In genomic region chr17:29090776-29091175, GRCm38 (mm10) we compare ENCODE assay signal across 8 mouse cellular contexts. TPM values are rescaled to one million over a fixed set of nuclear protein-coding genes. Genes with fewer than 3 reads are reported as not detected.
DNase-seq lines count a peak whose midpoint lies in the region; ATAC-seq lines count a peak whose summit lies in the region.

TSS of gene Cdkn1a (plus strand) at chr17:29090976.

- H3K27me3 ChIP-seq in liver, embryonic 11.5 days (replicated peaks; ENCODE audit: control insufficient read depth, insufficient read depth, low read length) = peaks cover 28% of the 10 kb centered on the region
- H3K27me3 ChIP-seq in liver, embryonic 12.5 days (replicated peaks) = peaks cover 44% of the 10 kb centered on the region
- no peaks in the 10 kb centered on the region for H3K27me3 ChIP-seq in hindbrain, embryonic 16.5 days (replicated peaks; ENCODE audit: control insufficient read depth, insufficient read depth, low read length)
- peaks cover 22% of the 10 kb centered on the region for H3K27me3 ChIP-seq in midbrain, embryonic 15.5 days (replicated peaks)

- no peak within 1 kb of the TSS for H3K27ac ChIP-seq in liver, embryonic 11.5 days (ENCODE audit: low read depth, low read length)
- H3K27ac ChIP-seq in liver, embryonic 12.5 days = no peak within 1 kb of the TSS
- no peak within 1 kb of the TSS for H3K27ac ChIP-seq in hindbrain, embryonic 16.5 days (ENCODE audit: low read depth, low read length)
- H3K27ac ChIP-seq in midbrain, embryonic 15.5 days = no peak within 1 kb of the TSS

- H3K36me3 ChIP-seq in liver, embryonic 11.5 days (ENCODE audit: control insufficient read depth, insufficient read depth, low read length) = no peaks in the 10 kb centered on the region
- H3K36me3 ChIP-seq in liver, embryonic 12.5 days = no peaks in the 10 kb centered on the region
- H3K36me3 ChIP-seq in hindbrain, embryonic 16.5 days (ENCODE audit: control insufficient read depth, insufficient read depth, low read length) = no peaks in the 10 kb centered on the region
- H3K36me3 ChIP-seq in midbrain, embryonic 15.5 days (replicated peaks) = no peaks in the 10 kb centered on the region

- H3K4me2 ChIP-seq in liver, embryonic 11.5 days = no peak within 1 kb of the TSS
- H3K4me2 ChIP-seq in liver, embryonic 12.5 days = no peak within 1 kb of the TSS
- H3K4me2 ChIP-seq in hindbrain, embryonic 16.5 days (ENCODE audit: low read length) = no peak within 1 kb of the TSS
- H3K4me2 ChIP-seq in midbrain, embryonic 15.5 days = no peak within 1 kb of the TSS

- DNase-seq in liver, embryonic 11.5 days (ENCODE audit: low spot score) = no peak
- DNase-seq in adrenal gland, adult 8-10 months = no peak
- DNase-seq in gastrocnemius, adult 8-10 months (ENCODE audit: low spot score in 2 of 2) = peak in 1 of 2 experiments; percentile 2
- no peak for DNase-seq in urinary bladder, adult 18-20 months (ENCODE audit: low spot score in 2 of 2)
- no peak for DNase-seq in ovary, postnatal 14 days (ENCODE audit: low spot score)

- 83% methylated on average over 3 of the region's 3 CpGs for WGBS in liver, embryonic 11.5 days
- WGBS in liver, embryonic 12.5 days (ENCODE audit: insufficient replicate concordance) = 65% methylated on average over 3 of the region's 3 CpGs
- 88% methylated on average over 3 of the region's 3 CpGs for WGBS in hindbrain, embryonic 16.5 days
- WGBS in midbrain, embryonic 15.5 days = 84% methylated on average over 3 of the region's 3 CpGs

- H3K4me1 ChIP-seq in liver, embryonic 11.5 days (replicated peaks; ENCODE audit: control insufficient read depth, insufficient read depth, low read length) = peaks cover 11% of the 10 kb centered on the region
- peaks cover 31% of the 10 kb centered on the region for H3K4me1 ChIP-seq in liver, embryonic 12.5 days
- peaks cover 2% of the 10 kb centered on the region; the same call in 1 of the 2 replicates for H3K4me1 ChIP-seq in hindbrain, embryonic 16.5 days (ENCODE audit: control insufficient read depth, insufficient read depth, low read depth, low read length)
- peaks cover 22% of the 10 kb centered on the region for H3K4me1 ChIP-seq in midbrain, embryonic 15.5 days

- no peak within 1 kb of the TSS for H3K9ac ChIP-seq in liver, embryonic 11.5 days (ENCODE audit: low read depth, low read length)
- no peak within 1 kb of the TSS for H3K9ac ChIP-seq in liver, embryonic 12.5 days
- H3K9ac ChIP-seq in hindbrain, embryonic 16.5 days (ENCODE audit: low read depth, low read length) = no peak within 1 kb of the TSS
- no peak within 1 kb of the TSS; the same call in 1 of the 2 replicates for H3K9ac ChIP-seq in midbrain, embryonic 15.5 days

- no peak for ATAC-seq in liver, embryonic 11.5 days (replicated peaks; ENCODE audit: low FRiP score)
- ATAC-seq in liver, embryonic 12.5 days = no peak
- no peak for ATAC-seq in hindbrain, embryonic 16.5 days
- no peak for ATAC-seq in midbrain, embryonic 15.5 days (replicated peaks)

- H3K9me3 ChIP-seq in liver, embryonic 11.5 days (ENCODE audit: control insufficient read depth, low read length) = no peaks in the 10 kb centered on the region
- H3K9me3 ChIP-seq in liver, embryonic 12.5 days (replicated peaks) = no peaks in the 10 kb centered on the region
- no peaks in the 10 kb centered on the region for H3K9me3 ChIP-seq in hindbrain, embryonic 16.5 days (ENCODE audit: control insufficient read depth, low read length)
- H3K9me3 ChIP-seq in midbrain, embryonic 15.5 days = no peaks in the 10 kb centered on the region

- H3K4me3 ChIP-seq in liver, embryonic 11.5 days (ENCODE audit: low read depth, low read length) = no peak within 1 kb of the TSS
- H3K4me3 ChIP-seq in liver, embryonic 12.5 days = no peak within 1 kb of the TSS
- H3K4me3 ChIP-seq in hindbrain, embryonic 16.5 days (ENCODE audit: low read length) = no peak within 1 kb of the TSS
- no peak within 1 kb of the TSS for H3K4me3 ChIP-seq in midbrain, embryonic 15.5 days

RNA-seq across cellular contexts. Expression of gene Cdkn1a, which starts in this region (rescaled TPM):
- polyA plus RNA-seq in liver, embryonic 11.5 days (2014; fragmentation: Nextera tagmentation; extraction: Ambion mirVana) = 12.2 and 13.8 TPM in 2 replicates
- polyA plus RNA-seq in liver, embryonic 12.5 days (2016; fragmentation: Nextera tagmentation; extraction: Ambion mirVana) = 8.3 and 9.6 TPM in 2 replicates
- total RNA-seq in adrenal gland, adult 8-10 months (2022) = 10 to 100 TPM; 17.3 to 29.4 (median 24.6) TPM
- total RNA-seq in gastrocnemius, adult 8-10 months (2022) = 10 to 100 TPM in 3 of 4 experiments, 1 to 10 TPM in 1; 9.8 to 33.8 (median 12.1) TPM
- 138 and 184 TPM in 2 replicates for polyA plus RNA-seq in hindbrain, embryonic 16.5 days (2015; fragmentation: Nextera tagmentation; extraction: Ambion mirVana)
- polyA plus RNA-seq in midbrain, embryonic 15.5 days (2015; fragmentation: Nextera tagmentation; extraction: Ambion mirVana) = 97.7 and 99.9 TPM in 2 replicates
